Mouse (Mus musculus): Measurements from ENCODE around the gene Calr.

GRCm38 (mm10) chr8:84816117-84816516, 30.6 kb downstream of the Calr start:
- TF ChIP-seq CTCF (IDR thresholded peaks at IDR 0.05; ENCODE audit: extremely low read depth, insufficient read depth, insufficient read length, insufficient replicate concordance) (no peak), POLR2A (IDR thresholded peaks at IDR 0.05; ENCODE audit: low read depth, low read length) (no peak)
